Mouse (Mus musculus): Measurements from ENCODE around the gene Slc6a6.

- no peak for TF ChIP-seq POLR2A (IDR thresholded peaks at IDR 0.05; ENCODE audit: control insufficient read depth in 1 of 2, insufficient read depth in 1 of 2, low read depth in 1 of 2, low read length in 2 of 2, poor library complexity in 1 of 2)
- no peak for TF ChIP-seq TAL1 (IDR thresholded peaks at IDR 0.05; ENCODE audit: low read length)
- peak; percentile 46 to 58 (median 52) for TF ChIP-seq CTCF (IDR thresholded peaks at IDR 0.05 in 2 of 3, conservative IDR thresholded peaks at IDR 0.05 in 1 of 3; ENCODE audit: control insufficient read depth in 1 of 3, insufficient read depth in 1 of 3, low read depth in 2 of 3, low read length in 3 of 3, poor library complexity in 1 of 3, severe bottlenecking in 1 of 3)
- no peak for TF ChIP-seq MAFK (IDR thresholded peaks at IDR 0.05; ENCODE audit: borderline replicate concordance, low read depth, low read length)
- TF ChIP-seq BHLHE40 (IDR thresholded peaks at IDR 0.05; ENCODE audit: borderline replicate concordance, low read depth, low read length), result no peak
- no peak for TF ChIP-seq ZC3H11A (IDR thresholded peaks at IDR 0.05; ENCODE audit: low read depth, low read length)
- TF ChIP-seq EP300 (IDR thresholded peaks at IDR 0.05; ENCODE audit: low read depth in 1 of 2, low read length in 2 of 2), result no peak
- peak; percentile 35; the same call in 1 of the 2 replicates for TF ChIP-seq SIN3A (IDR thresholded peaks at IDR 0.05; ENCODE audit: low read length)
- 0 out of 2 replicates have a peak, but pooled peaks have one; percentile 46 for TF ChIP-seq TBP (IDR thresholded peaks at IDR 0.05; ENCODE audit: low read depth, low read length)
- no peak for TF ChIP-seq USF2 (IDR thresholded peaks at IDR 0.05; ENCODE audit: borderline replicate concordance in 1 of 2, insufficient read depth in 1 of 2, low read depth in 1 of 2, low read length in 2 of 2)
- TF ChIP-seq ZNF384 (IDR thresholded peaks at IDR 0.05; ENCODE audit: low read depth, low read length), result no peak
- TF ChIP-seq KAT2A (conservative IDR thresholded peaks at IDR 0.05; ENCODE audit: low read depth, low read length), result no peak
- TF ChIP-seq NRF1 (IDR thresholded peaks at IDR 0.05; ENCODE audit: insufficient read depth, low read depth, low read length, poor library complexity, severe bottlenecking), result no peak
Observed at GRCm38 (mm10) chr6:91683121-91683520, 732 bp upstream of the Slc6a6 start.
